Mouse (Mus musculus): ENCODE measurements around the gene Ykt6. TPM values are rescaled to one million over a fixed set of nuclear protein-coding genes. Genes with fewer than 3 reads are reported as not detected.

Ykt6 gene
- polyA plus RNA-seq, 1 experiment = 33.7 TPM

DNA sequence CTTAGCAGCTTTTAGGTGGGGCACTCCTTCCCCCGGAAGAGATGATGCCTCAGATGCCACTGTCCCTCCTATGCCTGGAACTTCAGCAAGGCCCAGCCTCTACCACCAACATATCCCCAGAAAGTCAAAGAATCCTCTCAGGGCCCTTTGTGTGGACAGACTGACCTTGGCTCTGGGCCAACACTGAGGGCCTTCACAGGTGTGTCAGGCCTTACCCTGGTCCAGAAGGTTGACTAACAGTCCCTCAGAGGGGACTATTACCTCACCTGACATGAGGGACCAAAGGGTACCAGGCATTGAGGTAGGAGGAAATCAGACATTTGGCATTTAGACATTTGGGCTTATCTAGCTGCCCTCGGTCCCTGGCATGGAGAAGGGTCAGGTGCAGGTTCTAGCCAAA, 24.6 kb downstream of the Ykt6 start:
- Histone ChIP-seq H3K36me3 (ENCODE audit: control insufficient read depth, insufficient read depth, low read length) (no peaks in the 10 kb centered on the region), H3K4me3 (ENCODE audit: control insufficient read depth, low read depth, low read length) (no peak overlapping the region), H3K27me3 (ENCODE audit: control insufficient read depth, insufficient read depth, low read length) (no peaks in the 10 kb centered on the region), H3K4me1 (ENCODE audit: control insufficient read depth, insufficient read depth, low read length) (no peaks in the 10 kb centered on the region; the same call in 1 of the 2 replicates), H3K27ac (ENCODE audit: control insufficient read depth, insufficient read depth, low read depth, low read length) (no peak overlapping the region)
- TF ChIP-seq POLR2A (IDR thresholded peaks at IDR 0.05; ENCODE audit: control insufficient read depth, low read depth, low read length) (no peak), CTCF (IDR thresholded peaks at IDR 0.05; ENCODE audit: control insufficient read depth, insufficient read depth, insufficient replicate concordance, low read depth, low read length) (no peak)

- no peak for TF ChIP-seq CTCF (IDR thresholded peaks at IDR 0.05; ENCODE audit: control insufficient read depth, insufficient read depth, insufficient replicate concordance, low read depth, low read length)
- TF ChIP-seq POLR2A (IDR thresholded peaks at IDR 0.05; ENCODE audit: control insufficient read depth, low read depth, low read length) = no peak
- Histone ChIP-seq H3K4me3 (ENCODE audit: control insufficient read depth, low read depth, low read length) (no peak overlapping the region), H3K27ac (ENCODE audit: control insufficient read depth, insufficient read depth, low read depth, low read length) (no peak overlapping the region), H3K4me1 (ENCODE audit: control insufficient read depth, insufficient read depth, low read length) (no peaks in the 10 kb centered on the region; the same call in 1 of the 2 replicates), H3K36me3 (ENCODE audit: control insufficient read depth, insufficient read depth, low read length) (no peaks in the 10 kb centered on the region), H3K27me3 (ENCODE audit: control insufficient read depth, insufficient read depth, low read length) (no peaks in the 10 kb centered on the region)
Observed at GRCm38 (mm10) chr11:5980561-5980960, 25.1 kb downstream of the Ykt6 start.

- TF ChIP-seq POLR2A (IDR thresholded peaks at IDR 0.05; ENCODE audit: control insufficient read depth, low read depth, low read length) (no peak), CTCF (IDR thresholded peaks at IDR 0.05; ENCODE audit: control insufficient read depth, insufficient read depth, insufficient replicate concordance, low read depth, low read length) (no peak)
- Histone ChIP-seq H3K4me1 (ENCODE audit: control insufficient read depth, insufficient read depth, low read length) (no peaks in the 10 kb centered on the region; the same call in 1 of the 2 replicates), H3K36me3 (ENCODE audit: control insufficient read depth, insufficient read depth, low read length) (no peaks in the 10 kb centered on the region), H3K27ac (ENCODE audit: control insufficient read depth, insufficient read depth, low read depth, low read length) (no peak overlapping the region), H3K27me3 (ENCODE audit: control insufficient read depth, insufficient read depth, low read length) (no peaks in the 10 kb centered on the region), H3K4me3 (ENCODE audit: control insufficient read depth, low read depth, low read length) (no peak overlapping the region)
Observed at GRCm38 (mm10) chr11:5981323-5981722, 25.8 kb downstream of the Ykt6 start.

DNA sequence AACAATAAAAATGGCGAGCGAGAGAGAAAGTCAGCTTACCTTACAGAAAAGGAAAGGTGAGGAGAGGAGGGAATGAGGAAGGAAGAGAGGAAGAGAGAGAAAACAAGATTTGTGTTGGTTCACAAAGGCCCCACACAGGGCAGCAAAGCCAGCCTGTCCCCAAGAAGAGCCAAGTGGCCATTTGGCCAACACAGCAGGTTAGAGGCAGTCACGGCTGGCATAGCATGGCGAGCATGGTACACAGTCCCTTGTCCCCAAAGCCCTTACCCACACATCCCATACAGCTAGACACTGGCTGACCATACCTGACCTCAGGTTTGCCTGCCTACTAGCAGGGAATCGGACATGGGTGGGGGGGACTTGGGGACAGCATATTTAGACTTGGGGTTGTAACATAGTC, 28.1 kb downstream of the Ykt6 start:
- Histone ChIP-seq H3K27me3 (ENCODE audit: control insufficient read depth, insufficient read depth, low read length) (no peaks in the 10 kb centered on the region), H3K27ac (ENCODE audit: control insufficient read depth, insufficient read depth, low read depth, low read length) (no peak overlapping the region), H3K4me3 (ENCODE audit: control insufficient read depth, low read depth, low read length) (no peak overlapping the region), H3K4me1 (ENCODE audit: control insufficient read depth, insufficient read depth, low read length) (no peaks in the 10 kb centered on the region; the same call in 1 of the 2 replicates), H3K36me3 (ENCODE audit: control insufficient read depth, insufficient read depth, low read length) (no peaks in the 10 kb centered on the region)
- TF ChIP-seq POLR2A (IDR thresholded peaks at IDR 0.05; ENCODE audit: control insufficient read depth, low read depth, low read length) (no peak), CTCF (IDR thresholded peaks at IDR 0.05; ENCODE audit: control insufficient read depth, insufficient read depth, insufficient replicate concordance, low read depth, low read length) (no peak)

GRCm38 (mm10) chr11:5988126-5988525, 32.6 kb downstream of the Ykt6 start:
- peaks cover under 1% of the 10 kb centered on the region; the same call in 1 of the 2 replicates for H3K4me1 ChIP-seq (ENCODE audit: control insufficient read depth, insufficient read depth, low read length)
- H3K36me3 ChIP-seq (ENCODE audit: control insufficient read depth, insufficient read depth, low read length) = no peaks in the 10 kb centered on the region
- no peak for TF ChIP-seq POLR2A (IDR thresholded peaks at IDR 0.05; ENCODE audit: control insufficient read depth, low read depth, low read length)
- TF ChIP-seq CTCF (IDR thresholded peaks at IDR 0.05; ENCODE audit: control insufficient read depth, insufficient read depth, insufficient replicate concordance, low read depth, low read length) = no peak
- no peaks in the 10 kb centered on the region for H3K27me3 ChIP-seq (ENCODE audit: control insufficient read depth, insufficient read depth, low read length)
- H3K4me3 ChIP-seq (ENCODE audit: control insufficient read depth, low read depth, low read length) = no peak overlapping the region
- H3K27ac ChIP-seq (ENCODE audit: control insufficient read depth, insufficient read depth, low read depth, low read length) = no peak overlapping the region

GRCm38 (mm10) chr11:5989954-5990593, 34.6 kb downstream of the Ykt6 start:
- Histone ChIP-seq H3K4me1 (ENCODE audit: control insufficient read depth, insufficient read depth, low read length) (peaks cover 6% of the 10 kb centered on the region; the same call in 1 of the 2 replicates), H3K36me3 (ENCODE audit: control insufficient read depth, insufficient read depth, low read length) (no peaks in the 10 kb centered on the region), H3K4me3 (ENCODE audit: control insufficient read depth, low read depth, low read length) (no peak overlapping the region), H3K27ac (ENCODE audit: control insufficient read depth, insufficient read depth, low read depth, low read length) (no peak overlapping the region), H3K27me3 (ENCODE audit: control insufficient read depth, insufficient read depth, low read length) (no peaks in the 10 kb centered on the region)
- TF ChIP-seq CTCF (IDR thresholded peaks at IDR 0.05; ENCODE audit: control insufficient read depth, insufficient read depth, insufficient replicate concordance, low read depth, low read length) (no peak), POLR2A (IDR thresholded peaks at IDR 0.05; ENCODE audit: control insufficient read depth, low read depth, low read length) (no peak)

- no peak for TF ChIP-seq POLR2A (IDR thresholded peaks at IDR 0.05; ENCODE audit: control insufficient read depth, low read depth, low read length)
- TF ChIP-seq CTCF (IDR thresholded peaks at IDR 0.05; ENCODE audit: control insufficient read depth, insufficient read depth, insufficient replicate concordance, low read depth, low read length) = peak; percentile 15; the same call in 1 of the 2 replicates
- no peaks in the 10 kb centered on the region for H3K27me3 ChIP-seq (ENCODE audit: control insufficient read depth, insufficient read depth, low read length)
- no peak overlapping the region for H3K4me3 ChIP-seq (ENCODE audit: control insufficient read depth, low read depth, low read length)
- no peaks in the 10 kb centered on the region for H3K36me3 ChIP-seq (ENCODE audit: control insufficient read depth, insufficient read depth, low read length)
- H3K27ac ChIP-seq (ENCODE audit: control insufficient read depth, insufficient read depth, low read depth, low read length) = no peak overlapping the region
- peaks cover 6% of the 10 kb centered on the region; the same call in 1 of the 2 replicates for H3K4me1 ChIP-seq (ENCODE audit: control insufficient read depth, insufficient read depth, low read length)
Observed at GRCm38 (mm10) chr11:5990910-5991309, 35.4 kb downstream of the Ykt6 start.
